Mouse (Mus musculus) c-Kit-positive CD71-positive TER-119-positive erythroid progenitor cells, embryonic 14.5 days (primary cell): ENCODE data around the gene Exoc6b.

Experiments
- DNase-seq: peaks from one replicate; pipeline ENCODE4 v3.0.0-alpha.2; 2013; ENCODE audit warnings: low spot score

Gene Exoc6b

DNA sequence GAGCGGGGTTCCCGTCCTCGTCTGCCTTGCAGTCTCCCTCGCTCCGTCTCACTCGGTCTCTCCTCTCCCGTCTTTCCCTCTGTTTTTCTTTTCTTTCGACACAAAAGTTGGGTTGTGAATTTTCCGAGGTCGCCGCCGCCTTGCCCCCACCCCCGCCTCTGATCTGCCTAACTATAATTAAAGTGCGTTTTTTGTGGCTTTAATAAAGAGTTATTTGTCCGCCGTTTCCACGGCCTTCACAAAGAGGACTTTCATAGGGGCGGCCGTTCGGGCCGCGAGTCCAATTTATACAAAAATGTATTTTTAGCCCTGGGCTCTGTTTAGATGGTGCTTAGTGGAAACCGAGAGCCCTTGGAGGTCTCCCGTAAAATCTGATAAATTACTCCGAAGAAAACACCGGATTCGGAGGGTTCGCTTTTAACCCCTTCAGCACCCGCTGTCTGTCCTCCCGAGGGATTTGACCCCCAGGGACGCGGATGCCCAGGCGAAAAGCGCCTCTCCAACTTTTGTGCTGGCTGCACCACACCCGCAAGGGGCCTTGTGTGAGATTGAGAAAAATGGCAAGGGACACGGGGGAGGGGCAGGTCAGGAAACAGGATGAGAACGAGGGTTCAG is 483.5 kb downstream of the Exoc6b start:
- DNase-seq, result no peak

DNA sequence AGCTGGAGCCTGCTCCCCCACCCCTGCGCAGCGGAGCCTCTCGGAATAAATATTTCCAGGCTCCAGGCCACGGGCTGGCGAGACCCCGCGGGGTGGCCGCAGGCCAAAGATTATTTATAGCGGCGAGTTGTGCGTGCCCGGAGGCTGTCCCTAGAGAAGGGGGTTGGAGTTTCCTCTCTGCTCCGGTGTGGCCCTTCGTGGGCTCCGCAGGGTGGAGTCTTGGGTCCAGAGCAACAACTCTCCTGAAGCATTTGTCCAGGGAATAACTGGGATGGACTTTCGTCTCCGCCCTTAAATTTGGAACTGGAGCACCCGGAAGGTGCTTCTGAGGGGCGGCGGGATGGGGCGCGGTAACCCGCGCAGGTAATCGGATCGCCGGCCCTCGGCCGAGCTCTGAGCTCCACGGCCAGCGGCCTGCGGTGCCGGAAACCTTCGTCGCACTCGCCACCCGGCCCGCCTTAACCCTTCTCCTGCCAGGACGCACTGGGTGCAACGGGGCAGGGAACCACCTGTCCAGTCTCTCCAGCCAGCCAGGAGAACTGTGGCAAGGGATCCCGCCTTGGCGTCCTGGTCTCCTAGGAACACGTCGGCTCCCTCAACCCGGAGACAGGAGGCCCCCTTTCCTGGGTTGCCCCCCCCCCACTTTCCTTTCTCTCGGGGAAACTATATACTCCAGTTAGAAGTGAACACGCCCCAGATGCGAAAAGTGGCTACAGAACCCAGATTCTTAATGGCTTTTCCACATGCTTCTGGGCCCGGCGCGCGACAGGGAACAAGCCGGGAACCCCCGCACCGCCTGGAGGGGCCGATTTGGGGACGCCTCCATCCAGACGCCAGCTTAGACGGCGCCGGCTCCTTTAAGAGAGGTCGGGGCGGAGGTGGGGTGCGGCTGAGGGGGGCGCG is 484.3 kb downstream of the Exoc6b start:
- no peak for DNase-seq

DNA sequence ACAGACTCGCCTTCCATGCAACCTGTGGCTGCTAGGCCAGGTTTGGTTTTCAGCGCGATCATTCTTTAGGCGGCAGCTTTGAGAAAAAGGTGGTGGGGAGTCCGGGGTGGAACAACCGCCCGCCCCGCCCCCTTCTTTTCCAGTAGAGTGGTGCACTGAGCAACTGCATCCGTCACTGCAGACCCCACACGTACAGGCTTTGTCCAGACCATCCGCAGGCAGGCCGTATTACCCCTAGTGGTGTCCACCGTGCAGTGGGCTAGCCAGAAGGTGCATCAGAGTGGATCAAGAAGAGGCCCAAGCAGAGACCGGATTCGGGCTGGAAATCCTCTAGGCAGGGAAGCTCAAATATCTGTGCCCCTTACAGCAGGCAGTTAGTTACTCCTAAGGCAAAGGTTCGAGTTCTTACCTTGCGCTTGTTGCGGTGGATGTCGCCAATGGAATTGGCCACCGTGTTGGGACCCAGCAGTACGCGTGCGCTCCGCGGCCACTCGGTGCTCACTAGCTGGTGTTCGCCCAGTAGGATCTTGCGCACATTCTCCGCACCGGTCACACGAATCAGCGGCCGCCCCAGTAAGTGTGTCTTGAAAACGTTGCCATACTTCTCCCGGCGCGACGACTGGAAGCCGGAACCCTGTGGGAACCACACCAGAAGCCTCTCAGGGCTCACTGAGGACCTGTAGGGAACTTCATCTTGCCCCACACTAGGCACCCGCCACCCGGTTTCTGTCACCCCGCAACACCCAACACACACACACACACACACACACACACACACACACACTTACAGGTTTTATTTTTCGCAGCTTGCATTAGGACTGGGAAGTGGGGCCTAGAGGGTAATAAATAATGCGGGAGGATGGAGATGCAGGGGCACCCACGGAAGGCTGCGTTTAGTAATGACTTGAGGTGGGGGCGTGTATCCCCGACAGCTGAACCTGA is 485.2 kb downstream of the Exoc6b start:
- DNase-seq, result no peak

DNA sequence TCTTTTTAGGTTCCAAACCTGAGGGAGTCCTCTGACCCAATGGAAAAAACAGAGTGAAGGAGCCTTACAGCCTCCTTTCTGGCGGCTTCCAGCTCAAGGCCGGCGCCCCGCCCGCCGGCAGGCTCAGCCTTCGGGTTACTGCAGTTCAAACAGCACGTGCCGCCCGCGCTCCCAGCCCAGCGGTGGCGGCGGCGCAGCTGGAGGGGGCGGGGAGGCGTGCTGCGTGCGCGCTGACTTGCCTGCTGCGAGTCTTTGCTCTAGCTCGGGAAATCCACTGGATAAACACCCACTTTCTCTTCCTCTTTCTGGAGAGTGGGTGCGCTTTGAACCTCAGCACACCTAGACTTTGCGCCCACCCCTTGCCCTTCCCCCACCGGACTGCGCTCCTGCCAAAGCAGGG is 485.9 kb downstream of the Exoc6b start:
- DNase-seq, result no peak

DNA sequence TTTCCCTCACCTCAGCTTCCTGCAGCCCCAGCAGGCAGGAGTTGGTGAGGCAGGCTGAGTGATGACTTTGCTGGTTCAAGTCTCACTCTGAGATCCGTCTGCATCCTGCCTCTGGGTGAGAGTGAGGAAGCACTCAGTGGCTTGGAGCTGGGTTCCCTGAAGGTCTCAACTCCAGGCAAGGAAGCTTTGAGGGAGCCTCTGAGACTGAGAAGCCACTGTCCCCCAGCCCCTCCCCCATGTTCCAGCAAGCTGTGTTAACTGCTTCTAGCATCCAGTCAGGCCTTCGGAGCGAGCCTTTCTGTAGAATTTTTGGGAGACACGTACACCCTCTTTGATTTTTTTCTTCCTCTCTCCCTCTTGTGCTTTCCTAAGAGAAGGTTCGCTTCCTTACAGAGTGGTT is 486.5 kb downstream of the Exoc6b start:
- DNase-seq, result no peak

DNA sequence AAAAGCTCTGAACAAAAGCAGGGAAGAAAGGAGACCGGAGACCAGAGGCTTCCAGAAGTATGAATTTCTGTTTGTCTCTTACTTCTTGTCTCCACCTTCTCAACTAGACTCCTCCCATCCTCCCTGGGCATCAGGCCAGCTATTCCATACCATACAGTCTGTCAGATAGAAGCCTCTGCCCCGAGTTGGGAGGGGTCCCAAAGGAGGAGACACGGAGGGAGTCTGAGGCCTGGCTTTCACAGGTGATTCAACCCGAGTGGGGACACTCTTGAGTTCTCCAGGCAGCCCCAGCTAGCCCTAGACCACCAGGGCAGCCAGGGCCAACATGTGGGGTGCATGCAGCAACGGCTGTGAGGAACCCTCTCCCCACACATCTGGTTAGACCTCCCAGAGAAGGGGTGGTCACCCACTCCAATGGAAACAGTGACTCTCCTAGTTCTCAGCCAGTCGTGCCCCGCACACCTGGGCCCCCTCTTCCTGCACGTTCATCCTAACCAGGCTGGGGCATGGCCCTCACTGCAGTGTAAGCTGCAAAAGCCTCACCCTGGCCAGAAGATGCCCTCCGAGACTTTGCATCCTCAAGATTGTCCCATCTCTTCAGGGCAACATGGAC is 487.4 kb downstream of the Exoc6b start:
- DNase-seq, result no peak

DNA sequence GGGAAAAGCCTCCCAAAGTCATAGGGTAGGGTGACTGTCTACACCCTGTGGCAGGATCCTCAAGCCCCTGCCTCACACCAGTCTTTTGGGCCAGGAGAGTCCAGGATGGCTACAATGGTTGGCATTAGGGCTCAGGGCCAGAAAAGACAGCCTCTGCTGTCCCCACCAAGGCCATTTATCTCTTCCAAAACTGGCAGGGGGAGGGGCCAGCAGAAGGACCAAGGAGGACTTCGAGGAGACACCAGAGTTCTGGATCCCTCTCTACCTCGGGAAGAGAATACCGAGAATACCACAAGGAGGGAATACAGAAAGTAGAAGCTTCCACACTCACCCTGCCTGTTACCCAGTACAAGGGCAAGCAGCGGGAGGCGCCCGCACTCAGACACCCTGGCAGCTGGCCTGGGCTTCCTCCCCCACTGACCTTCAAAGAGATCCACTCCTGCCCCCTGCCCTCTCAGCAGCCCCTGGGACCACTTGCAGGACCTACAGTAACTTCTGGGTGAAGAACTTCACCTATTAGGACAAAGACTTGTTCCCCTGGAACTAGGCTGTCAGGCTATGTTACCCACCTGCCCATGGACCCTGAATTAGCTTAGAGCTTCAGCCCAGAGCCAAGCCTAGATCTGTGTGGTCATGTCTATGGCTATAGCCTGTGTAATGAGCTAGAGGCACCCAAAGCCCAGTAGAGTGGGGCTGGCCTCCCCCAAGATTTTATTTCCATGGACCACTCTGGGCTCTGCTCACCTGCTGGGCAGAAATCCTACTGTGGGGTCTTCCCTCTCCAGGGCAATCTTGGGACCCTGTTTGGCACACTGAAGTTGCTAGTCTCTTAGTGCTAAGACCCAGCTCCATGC is 488.1 kb downstream of the Exoc6b start:
- DNase-seq, result no peak

DNA sequence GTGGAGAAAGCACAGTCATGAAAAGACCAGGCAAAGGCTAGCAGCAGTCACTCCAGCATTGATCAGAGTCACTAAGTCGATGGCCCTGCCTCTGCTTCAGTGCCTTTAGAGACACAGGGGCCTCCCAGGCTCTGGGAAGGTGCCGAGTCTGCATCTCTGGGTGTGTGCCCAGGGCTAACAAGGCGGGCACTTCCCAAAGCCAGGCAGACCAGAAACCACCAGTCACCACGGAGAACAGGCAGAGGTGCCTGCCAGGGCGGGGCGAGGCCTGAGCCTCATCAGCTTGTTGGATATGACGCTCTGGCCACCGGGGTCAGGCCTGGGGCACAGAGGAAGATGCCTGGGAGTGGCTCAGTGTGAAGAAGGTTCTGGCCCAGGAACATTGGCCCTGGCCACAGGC is 489.8 kb downstream of the Exoc6b start:
- no peak for DNase-seq

DNA sequence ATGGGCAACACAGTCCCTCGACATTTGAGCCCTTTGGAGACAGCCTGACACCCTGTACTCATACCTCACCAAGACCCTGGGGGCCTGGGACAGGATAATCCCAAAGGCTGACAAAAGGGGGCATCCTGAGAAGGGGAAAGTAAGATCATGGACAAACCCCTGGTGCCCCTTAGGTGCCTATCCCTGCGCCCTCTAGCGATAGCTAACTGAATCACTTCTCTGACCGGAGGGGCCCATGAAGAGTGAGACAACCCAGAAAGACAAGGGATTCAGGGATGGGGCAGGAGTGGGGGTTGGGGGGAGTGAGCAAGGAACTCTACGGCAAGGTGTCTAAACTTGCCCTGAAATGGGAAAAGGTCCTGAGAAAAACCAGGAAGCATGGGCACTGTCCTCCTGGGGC is 490.4 kb downstream of the Exoc6b start:
- DNase-seq, result no peak

DNA sequence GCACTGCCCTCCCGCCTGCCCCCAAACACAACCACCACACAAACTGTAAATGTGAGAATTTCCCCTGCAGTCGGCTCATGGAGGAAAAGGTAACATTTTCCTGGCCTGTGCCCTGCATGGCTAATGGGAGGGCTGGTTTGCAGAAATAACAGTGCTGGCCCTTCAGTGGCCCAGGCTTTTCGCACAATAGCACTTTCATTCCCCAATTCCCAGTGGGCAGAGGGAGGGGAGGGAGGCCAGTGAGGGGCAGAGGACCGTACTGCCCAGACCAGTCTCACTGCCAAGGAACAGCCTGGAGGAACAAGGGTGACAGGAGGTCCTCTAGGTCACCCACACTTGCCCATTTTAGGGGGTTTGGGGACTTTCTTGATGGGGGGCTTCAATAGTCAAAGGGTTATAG is 491.4 kb downstream of the Exoc6b start:
- no peak for DNase-seq

DNA sequence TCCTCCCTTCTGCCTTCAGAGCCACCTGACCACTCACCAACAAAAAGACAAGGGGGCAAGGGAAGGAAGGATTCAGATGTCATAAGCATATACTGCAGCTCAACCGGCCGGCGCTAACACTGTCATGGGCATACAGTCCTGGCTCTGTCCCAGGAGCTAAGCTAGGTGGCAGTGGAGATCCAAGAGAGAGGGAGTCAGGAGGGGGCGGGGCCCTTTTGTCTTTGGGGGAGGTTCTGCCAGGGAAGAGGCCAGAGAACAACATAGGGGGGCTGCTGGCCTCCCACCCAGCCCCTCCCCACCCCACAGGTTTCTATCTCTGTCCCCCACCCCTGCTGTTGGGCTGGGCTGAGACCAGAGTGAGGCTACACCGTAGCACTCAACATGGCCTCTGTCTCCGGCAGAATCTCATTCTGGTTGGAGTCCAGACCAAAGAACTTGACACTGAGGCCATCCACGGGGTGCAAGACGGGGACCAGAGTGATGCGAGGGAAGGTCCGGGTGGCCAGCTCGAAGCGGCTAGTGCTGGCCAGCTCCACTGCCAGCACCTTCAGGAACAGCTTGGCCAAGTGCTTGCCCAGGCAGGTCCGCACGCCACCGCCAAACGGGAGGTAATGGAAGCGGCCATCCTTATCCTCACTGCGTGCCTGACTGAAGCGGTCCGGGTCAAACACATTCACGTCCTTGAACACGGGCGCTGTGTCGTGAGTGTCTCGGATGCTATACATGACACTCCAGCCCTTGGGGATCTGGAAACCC is 495.2 kb downstream of the Exoc6b start:
- DNase-seq, result no peak

DNA sequence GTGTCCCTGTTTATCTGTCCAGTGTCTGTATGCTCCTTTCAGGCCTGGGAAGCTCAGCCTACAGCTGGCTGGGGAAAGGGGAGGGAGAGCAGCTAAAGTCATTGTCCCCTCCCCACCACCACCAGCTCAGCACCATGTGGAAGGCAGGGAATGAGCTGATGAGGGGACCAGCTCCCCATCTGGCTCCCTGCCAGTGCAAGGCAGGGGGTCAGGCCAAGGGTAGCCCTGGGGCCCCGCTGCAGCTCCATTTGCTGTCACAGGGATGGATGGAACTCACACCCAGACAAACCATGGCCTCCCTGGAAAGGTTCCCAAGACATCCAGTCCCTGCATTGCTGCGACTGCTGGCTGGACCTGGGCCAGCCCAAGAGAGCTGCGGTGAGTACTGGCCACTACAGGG is 499.3 kb downstream of the Exoc6b start:
- no peak for DNase-seq

DNA sequence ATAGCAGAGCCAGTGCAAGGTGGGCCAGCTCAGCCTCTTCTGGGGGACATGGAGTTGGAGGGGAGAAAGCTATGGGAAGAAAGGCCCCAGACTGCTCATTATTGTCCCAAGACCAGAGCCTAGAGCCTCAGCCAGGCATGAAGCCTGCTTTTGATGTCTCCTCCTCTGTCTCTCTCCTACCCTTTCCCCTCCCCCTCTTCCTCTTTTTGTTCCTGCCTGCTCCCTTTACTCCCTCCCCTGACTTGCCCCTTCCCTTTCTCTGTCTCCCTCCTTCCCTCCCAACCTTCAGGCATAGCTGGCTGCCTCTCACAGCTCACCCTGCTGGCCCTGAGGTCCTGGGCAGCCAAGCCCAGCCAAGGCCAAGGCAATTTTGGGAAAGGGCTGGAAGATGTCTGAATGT is 499.7 kb downstream of the Exoc6b start:
- no peak for DNase-seq

DNA sequence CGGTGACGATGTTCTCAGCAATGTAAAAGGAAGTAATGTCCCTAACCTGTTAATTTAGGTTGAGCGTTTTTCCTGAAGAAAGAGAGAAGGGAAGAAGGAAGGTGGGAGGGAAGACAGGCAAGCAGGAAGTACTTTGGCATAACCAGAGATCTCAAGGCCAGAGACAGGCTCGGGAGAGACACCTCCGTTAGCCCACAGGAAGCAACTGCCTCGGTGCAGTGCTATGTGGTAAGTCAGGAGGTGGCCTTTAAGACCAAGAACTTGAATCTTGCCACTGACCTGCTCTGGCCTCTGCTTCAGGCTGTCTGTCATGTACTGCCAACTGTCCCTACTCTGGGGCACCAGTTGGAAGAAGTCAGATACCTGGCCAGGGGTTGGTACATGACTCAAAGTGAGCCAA is 500.4 kb downstream of the Exoc6b start:
- no peak for DNase-seq
